In the genomic region with DNA sequence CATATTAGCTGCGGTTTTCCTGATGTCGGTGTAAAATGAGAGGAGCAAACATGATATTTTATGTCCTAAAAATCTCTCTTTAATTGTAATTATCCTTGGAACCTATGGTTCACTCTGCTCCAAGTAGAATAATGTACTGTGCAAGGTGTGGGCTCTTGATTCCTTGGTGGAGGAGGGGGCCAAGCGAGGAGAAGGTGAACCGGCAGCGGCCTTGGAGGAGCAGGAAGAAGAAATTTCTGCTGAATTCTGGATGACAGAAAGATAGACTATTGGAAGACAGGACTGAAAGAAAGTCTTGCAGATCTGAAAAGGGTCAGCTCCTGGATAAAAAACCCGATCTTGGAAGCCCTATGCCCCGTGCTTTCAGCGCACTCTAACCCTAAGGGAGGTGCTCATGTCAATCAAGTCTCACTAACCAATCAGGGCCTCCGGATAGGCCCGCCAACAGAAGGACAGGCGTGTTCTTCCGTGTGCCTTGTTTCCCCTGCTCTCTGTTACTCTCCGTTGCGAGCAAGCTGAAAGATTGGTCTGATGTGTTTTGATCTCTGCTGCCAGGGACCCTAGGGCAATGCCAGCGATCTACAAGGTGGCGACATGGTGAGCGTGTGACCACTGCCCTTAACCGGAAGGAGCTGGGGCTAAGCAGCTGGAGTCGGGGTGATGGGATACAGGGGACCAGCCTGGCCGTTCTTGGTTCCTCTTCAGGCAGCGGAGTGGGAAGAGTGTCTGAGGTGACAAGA, we compare ENCODE assay signal across 8 mouse cellular contexts. TPM values are rescaled to one million over a fixed set of nuclear protein-coding genes. Genes with fewer than 3 reads are reported as not detected.
DNase-seq lines count a peak whose midpoint lies in the region; ATAC-seq and TF ChIP-seq lines count a peak whose summit lies in the region.
"Not testable (repeated sequence)": the region's sequence is repeated elsewhere in the genome, so short reads cannot be mapped to it uniquely, and the experiment has no call there.

A gene (plus strand): TSS at position 455 of the 740 bp plus-strand sequence.

- ATAC-seq in forebrain, embryonic 14.5 days: peak; percentile 84
- ATAC-seq in liver, embryonic 14.5 days (ENCODE audit: insufficient read depth): peak; percentile 94
- ATAC-seq in stomach, embryonic 16.5 days (ENCODE audit: insufficient read depth, low FRiP score): peak; percentile 64; the same call in 1 of the 2 replicates

- TF ChIP-seq POLR2A in ES-Bruce4 (IDR thresholded peaks at IDR 0.05; ENCODE audit: insufficient read depth, low read length): not testable (repeated sequence)

- peak within 1 kb of the TSS; percentile 91 for H3K4me3 ChIP-seq in ES-Bruce4 (ENCODE audit: low read depth, low read length)
- peak within 1 kb of the TSS; percentile 45 for H3K4me3 ChIP-seq in forebrain, embryonic 14.5 days (ENCODE audit: low read depth, low read length)
- peak within 1 kb of the TSS; percentile 71 to 100 for H3K4me3 ChIP-seq in liver, embryonic 14.5 days (ENCODE audit: insufficient read depth in 1 of 2, low read depth in 2 of 2, low read length in 2 of 2)
- peak within 1 kb of the TSS; percentile 70 for H3K4me3 ChIP-seq in stomach, embryonic 16.5 days (replicated peaks; ENCODE audit: low read length)

- intact Hi-C loops in heart, postnatal 14 days (cut with DNase I): not testable (repeated sequence)

- not testable (repeated sequence) for TF ChIP-seq CTCF in ES-Bruce4 (IDR thresholded peaks at IDR 0.05; ENCODE audit: low read depth, low read length); liver, embryonic 14.5 days (IDR thresholded peaks at IDR 0.05; ENCODE audit: low read depth)

- H3K36me3 ChIP-seq in ES-Bruce4 (ENCODE audit: control insufficient read depth, insufficient read depth, low read length, poor library complexity, severe bottlenecking); forebrain, embryonic 14.5 days (ENCODE audit: control insufficient read depth, insufficient read depth, low read length); liver, embryonic 14.5 days (replicated peaks; ENCODE audit: control insufficient read depth, insufficient read depth, low read depth); stomach, embryonic 16.5 days (ENCODE audit: control insufficient read depth, insufficient read depth, low read length): not testable (repeated sequence)

- peak within 1 kb of the TSS; percentile 51 for H3K27ac ChIP-seq in ES-Bruce4 (ENCODE audit: insufficient read depth, low read length)
- not testable (repeated sequence) for H3K27ac ChIP-seq in forebrain, embryonic 14.5 days (ENCODE audit: low read depth, low read length); stomach, embryonic 16.5 days (ENCODE audit: low read length)
- peak within 1 kb of the TSS; percentile 67 for H3K27ac ChIP-seq in liver, embryonic 14.5 days

- TF ChIP-seq EP300 in ES-Bruce4 (IDR thresholded peaks at IDR 0.05; ENCODE audit: insufficient read depth, low read depth, low read length); liver, embryonic 14.5 days (IDR thresholded peaks at IDR 0.05; ENCODE audit: low read depth): not testable (repeated sequence)

- not testable (repeated sequence) for H3K9me3 ChIP-seq in ES-Bruce4 (replicated peaks; ENCODE audit: control insufficient read depth, insufficient read depth, low read length, poor library complexity, severe bottlenecking); forebrain, embryonic 14.5 days (replicated peaks; ENCODE audit: control insufficient read depth, low read length); liver, embryonic 14.5 days (ENCODE audit: control insufficient read depth, low read length); stomach, embryonic 16.5 days (replicated peaks; ENCODE audit: control insufficient read depth, low read length)

- peak; percentile 11 for DNase-seq in cerebellum, adult 11 months
- peak; percentile 70 for DNase-seq in forebrain, embryonic 14.5 days (ENCODE audit: low spot score)
- DNase-seq in heart, postnatal 14 days: peak; percentile 40 to 47
- peak; percentile 48 to 69 for DNase-seq in kidney, postnatal 4 days
- DNase-seq in liver, embryonic 14.5 days (ENCODE audit: low read depth in 3 of 3, low spot score in 3 of 3): peak; percentile 39 to 50 (median 41)
- DNase-seq in neural tube, embryonic 10.5 days (ENCODE audit: extremely low spot score, low spot score): peak; percentile 59

- WGBS in forebrain, embryonic 14.5 days: 5% methylated on average over 19 of the region's 21 CpGs
- WGBS in liver, embryonic 14.5 days (ENCODE audit: insufficient replicate concordance): 2% methylated on average over 19 of the region's 21 CpGs
- WGBS in stomach, embryonic 16.5 days: 2% methylated on average over 19 of the region's 21 CpGs

- peak within 1 kb of the TSS; percentile 49 for H3K4me2 ChIP-seq in forebrain, embryonic 14.5 days (ENCODE audit: low read length)
- peak within 1 kb of the TSS; percentile 63 for H3K4me2 ChIP-seq in liver, embryonic 14.5 days (ENCODE audit: low read depth)
- H3K4me2 ChIP-seq in stomach, embryonic 16.5 days (ENCODE audit: low read depth, low read length): peak within 1 kb of the TSS; percentile 54

- not testable (repeated sequence) for H3K4me1 ChIP-seq in ES-Bruce4 (ENCODE audit: control insufficient read depth, insufficient read depth, low read length); forebrain, embryonic 14.5 days (ENCODE audit: control insufficient read depth, insufficient read depth, low read length); liver, embryonic 14.5 days (replicated peaks; ENCODE audit: control insufficient read depth in 2 of 2, insufficient read depth in 2 of 2, low read length in 1 of 2); stomach, embryonic 16.5 days (ENCODE audit: control insufficient read depth, insufficient read depth, low read length)

- peak within 1 kb of the TSS; percentile 53 for H3K9ac ChIP-seq in ES-Bruce4 (ENCODE audit: low read depth, poor library complexity, severe bottlenecking)
- H3K9ac ChIP-seq in forebrain, embryonic 14.5 days (ENCODE audit: low read length): peak within 1 kb of the TSS; percentile 63
- H3K9ac ChIP-seq in liver, embryonic 14.5 days (replicated peaks): peak within 1 kb of the TSS; percentile 85
- peak within 1 kb of the TSS; percentile 81 for H3K9ac ChIP-seq in stomach, embryonic 16.5 days (ENCODE audit: low read length)

- not testable (repeated sequence) for H3K27me3 ChIP-seq in ES-Bruce4 (ENCODE audit: control insufficient read depth, insufficient read depth, low read length, poor library complexity, severe bottlenecking); forebrain, embryonic 14.5 days (replicated peaks; ENCODE audit: control insufficient read depth, insufficient read depth, low read length); liver, embryonic 14.5 days (ENCODE audit: control insufficient read depth, insufficient read depth, low read length); stomach, embryonic 16.5 days (ENCODE audit: control insufficient read depth, insufficient read depth, low read length)

RNA-seq across cellular contexts. Expression of the gene that starts here (rescaled TPM):
- polyA plus RNA-seq in ES-Bruce4 (2011; ENCODE audit: insufficient read depth, insufficient read length, low read depth, missing spikeins): 29.0 and 32.2 TPM in 2 replicates
- 3.9 and 6.0 TPM in 2 replicates for polyA plus RNA-seq in forebrain, embryonic 14.5 days (2014; fragmentation: Nextera tagmentation; extraction: Ambion mirVana)
- 1 to 10 TPM; 2.6 to 3.6 TPM for total RNA-seq in heart, postnatal 14 days (2021)
- 2.1 and 3.9 TPM in 2 replicates for polyA plus RNA-seq in liver, embryonic 14.5 days (2012; rRNA removed)
- polyA plus RNA-seq in liver, embryonic 14.5 days (2014; fragmentation: Nextera tagmentation; extraction: Ambion mirVana): 6.6 and 7.4 TPM in 2 replicates
- polyA plus RNA-seq in stomach, embryonic 16.5 days (2015; fragmentation: Nextera tagmentation; extraction: Ambion mirVana): 9.3 and 9.8 TPM in 2 replicates

Comparison
In these comparisons a context has a peak if more than half of its experiments do, and no peak if none do; other contexts are left out.
1. DNase-seq: peak in every context shown above with its lines; median percentile 70 in forebrain, embryonic 14.5 days; 59 in neural tube, embryonic 10.5 days; 58 in kidney, postnatal 4 days; 44 in heart, postnatal 14 days; 41 in liver, embryonic 14.5 days; 11 in cerebellum, adult 11 months.